Mouse (Mus musculus) embryonic facial prominence, embryonic 13.5 days (tissue): ENCODE results near the gene Uqcc2. TPM values are rescaled to one million over a fixed set of nuclear protein-coding genes. Genes with fewer than 3 reads are reported as not detected.

Experiments used
- ATAC-seq: fragments of 200-750 bp; cut with Nextera tagmentation; 2 replicates; pipeline ENCODE4 v1.8.0; 2017; ENCODE audit warnings: low read depth; ENCODE audit not compliant: insufficient number of reproducible peaks, insufficient read depth, low FRiP score, low TSS enrichment
- H3K27ac ChIP-seq: fragments of 300-500 bp; sonication (generic); 2 replicates; pipeline ENCODE4 v1.5.1; 2015; ENCODE audit warnings: moderate library complexity, mild to moderate bottlenecking, inconsistent platforms
- H3K27me3 ChIP-seq: fragments of 300-500 bp; sonication (generic); 2 replicates; pipeline ENCODE4 v1.6.1; 2015; ENCODE audit warnings: mild to moderate bottlenecking, inconsistent platforms
- H3K36me3 ChIP-seq: fragments of 300-500 bp; sonication (generic); 2 replicates; pipeline ENCODE4 v1.6.1; 2015; ENCODE audit warnings: mild to moderate bottlenecking, inconsistent platforms
- H3K4me1 ChIP-seq: fragments of 300-500 bp; sonication (generic); 2 replicates; pipeline ENCODE4 v1.6.1; 2015; ENCODE audit warnings: inconsistent platforms
- H3K4me2 ChIP-seq: fragments of 300-500 bp; sonication (generic); 2 replicates; pipeline ENCODE4 v1.6.1; 2015; ENCODE audit warnings: moderate library complexity, mild to moderate bottlenecking, inconsistent platforms
- H3K4me3 ChIP-seq: fragments of 300-500 bp; sonication (generic); 2 replicates; pipeline ENCODE4 v1.5.1; 2015; ENCODE audit warnings: mild to moderate bottlenecking, inconsistent platforms
- H3K9ac ChIP-seq: fragments of 300-500 bp; sonication (generic); 2 replicates; pipeline ENCODE4 v1.6.1; 2015; ENCODE audit warnings: mild to moderate bottlenecking, inconsistent platforms
- H3K9me3 ChIP-seq: fragments of 300-500 bp; sonication (generic); 2 replicates; pipeline ENCODE4 v1.6.1; 2016; ENCODE audit warnings: inconsistent platforms
- WGBS: fragments of 180-500 bp; shearing (Covaris S2); methylation state at CpG from one replicate; pipeline ENCODE4 v1.1.7; 2015; ENCODE audit warnings: mixed read lengths; 5-methylcytosine and 5-hydroxymethylcytosine counted together
- polyA plus RNA-seq: library from polyadenylated mRNA; unstranded; fragments of >200 nt; fragmentation: Nextera tagmentation; extraction: Ambion mirVana; gene quantifications from 2 replicates; pipeline ENCODE4 v1.2.1, GENCODE M21; 2015

Gene Uqcc2
- polyA plus RNA-seq, 1 experiment from 2014 or later, result 350 TPM

GRCm38 (mm10) chr17:27132238-27132637 is 1.5 kb downstream of the Uqcc2 start:
- Histone ChIP-seq H3K36me3 (peaks cover 18% of the 10 kb centered on the region), H3K4me3 (no peak overlapping the region), H3K9me3 (no peaks in the 10 kb centered on the region), H3K9ac (0 out of 2 replicates have a peak overlapping the region, but pooled peaks have one; percentile 21), H3K27me3 (no peaks in the 10 kb centered on the region), H3K4me1 (peaks cover 46% of the 10 kb centered on the region), H3K27ac (no peak overlapping the region), H3K4me2 (0 out of 2 replicates have a peak overlapping the region, but pooled peaks have one; percentile 62)
- no peak for ATAC-seq
- 88% methylated on average over 10 of the region's 10 CpGs for WGBS

GRCm38 (mm10) chr17:27131240-27131665 is 2.5 kb downstream of the Uqcc2 start:
- no peak overlapping the region for H3K27ac ChIP-seq
- H3K27me3 ChIP-seq, result no peaks in the 10 kb centered on the region
- peaks cover 46% of the 10 kb centered on the region for H3K4me1 ChIP-seq
- H3K4me2 ChIP-seq, result no peak overlapping the region
- whole genome bisulfite sequencing, result 87% methylated on average over 10 of the region's 10 CpGs
- H3K9ac ChIP-seq, result 0 out of 2 replicates have a peak overlapping the region, but pooled peaks have one; percentile 32
- H3K4me3 ChIP-seq, result no peak overlapping the region
- no peaks in the 10 kb centered on the region for H3K9me3 ChIP-seq
- no peak for ATAC-seq
- H3K36me3 ChIP-seq, result peaks cover 20% of the 10 kb centered on the region

- no peak overlapping the region; the same call in 1 of the 2 replicates for H3K4me3 ChIP-seq
- peaks cover 46% of the 10 kb centered on the region for H3K4me1 ChIP-seq
- H3K9ac ChIP-seq, result peak overlapping the region; percentile 22
- H3K27ac ChIP-seq, result no peak overlapping the region
- no peaks in the 10 kb centered on the region for H3K27me3 ChIP-seq
- H3K36me3 ChIP-seq, result peaks cover 29% of the 10 kb centered on the region
- 57% methylated on average over 9 of the region's 9 CpGs for WGBS
- H3K9me3 ChIP-seq, result no peaks in the 10 kb centered on the region
- H3K4me2 ChIP-seq, result no peak overlapping the region
- ATAC-seq, result no peak
Observed at GRCm38 (mm10) chr17:27130246-27130645, 3.5 kb downstream of the Uqcc2 start.

GRCm38 (mm10) chr17:27129819-27130218 is 3.9 kb downstream of the Uqcc2 start:
- Histone ChIP-seq H3K36me3 (peaks cover 33% of the 10 kb centered on the region), H3K9ac (peak overlapping the region; percentile 36; the same call in 1 of the 2 replicates), H3K4me2 (no peak overlapping the region), H3K4me3 (no peak overlapping the region), H3K4me1 (peaks cover 46% of the 10 kb centered on the region), H3K9me3 (no peaks in the 10 kb centered on the region), H3K27ac (no peak overlapping the region), H3K27me3 (no peaks in the 10 kb centered on the region)
- WGBS, result 92% methylated on average over 7 of the region's 7 CpGs
- ATAC-seq, result no peak

- H3K4me3 ChIP-seq, result no peak overlapping the region
- H3K4me1 ChIP-seq, result peaks cover 46% of the 10 kb centered on the region
- WGBS, result 85% methylated on average over 13 of the region's 13 CpGs
- ATAC-seq, result no peak
- no peak overlapping the region for H3K9ac ChIP-seq
- H3K9me3 ChIP-seq, result no peaks in the 10 kb centered on the region
- H3K27ac ChIP-seq, result no peak overlapping the region
- no peaks in the 10 kb centered on the region for H3K27me3 ChIP-seq
- H3K4me2 ChIP-seq, result no peak overlapping the region
- peaks cover 38% of the 10 kb centered on the region for H3K36me3 ChIP-seq
Observed at GRCm38 (mm10) chr17:27129291-27129690, 4.4 kb downstream of the Uqcc2 start.

GRCm38 (mm10) chr17:27128189-27128588 is 5.5 kb downstream of the Uqcc2 start:
- H3K9me3 ChIP-seq, result no peaks in the 10 kb centered on the region
- H3K4me1 ChIP-seq, result peaks cover 43% of the 10 kb centered on the region
- H3K4me2 ChIP-seq, result no peak overlapping the region
- H3K9ac ChIP-seq, result 0 out of 2 replicates have a peak overlapping the region, but pooled peaks have one; percentile 7
- H3K27me3 ChIP-seq, result no peaks in the 10 kb centered on the region
- 88% methylated on average over 5 of the region's 5 CpGs for WGBS
- H3K27ac ChIP-seq, result no peak overlapping the region
- peaks cover 49% of the 10 kb centered on the region for H3K36me3 ChIP-seq
- no peak for ATAC-seq
- no peak overlapping the region for H3K4me3 ChIP-seq

GRCm38 (mm10) chr17:27126974-27127373 is 6.7 kb downstream of the Uqcc2 start:
- Histone ChIP-seq H3K27me3 (no peaks in the 10 kb centered on the region), H3K4me2 (no peak overlapping the region), H3K9ac (0 out of 2 replicates have a peak overlapping the region, but pooled peaks have one; percentile 28), H3K36me3 (peaks cover 58% of the 10 kb centered on the region), H3K4me1 (peaks cover 31% of the 10 kb centered on the region), H3K9me3 (no peaks in the 10 kb centered on the region), H3K4me3 (no peak overlapping the region), H3K27ac (no peak overlapping the region)
- 85% methylated on average over 10 of the region's 10 CpGs for WGBS
- ATAC-seq, result no peak

- WGBS, result 87% methylated on average over 11 of the region's 11 CpGs
- H3K4me1 ChIP-seq, result peaks cover 27% of the 10 kb centered on the region
- no peaks in the 10 kb centered on the region for H3K27me3 ChIP-seq
- H3K27ac ChIP-seq, result no peak overlapping the region
- peaks cover 61% of the 10 kb centered on the region for H3K36me3 ChIP-seq
- no peaks in the 10 kb centered on the region for H3K9me3 ChIP-seq
- no peak overlapping the region for H3K4me2 ChIP-seq
- H3K4me3 ChIP-seq, result no peak overlapping the region
- ATAC-seq, result no peak
- no peak overlapping the region for H3K9ac ChIP-seq
Observed at GRCm38 (mm10) chr17:27125669-27126202, 8.0 kb downstream of the Uqcc2 start.

GRCm38 (mm10) chr17:27125185-27125584 is 8.5 kb downstream of the Uqcc2 start:
- H3K4me2 ChIP-seq, result no peak overlapping the region
- peaks cover 27% of the 10 kb centered on the region for H3K4me1 ChIP-seq
- no peaks in the 10 kb centered on the region for H3K9me3 ChIP-seq
- no peak overlapping the region for H3K27ac ChIP-seq
- ATAC-seq, result no peak
- no peak overlapping the region for H3K9ac ChIP-seq
- no peaks in the 10 kb centered on the region for H3K27me3 ChIP-seq
- 34% methylated on average over 12 of the region's 12 CpGs for WGBS
- no peak overlapping the region for H3K4me3 ChIP-seq
- peaks cover 61% of the 10 kb centered on the region for H3K36me3 ChIP-seq

GRCm38 (mm10) chr17:27123813-27124375 is 9.8 kb downstream of the Uqcc2 start:
- Histone ChIP-seq H3K9me3 (no peaks in the 10 kb centered on the region), H3K9ac (0 out of 2 replicates have a peak overlapping the region, but pooled peaks have one; percentile 27), H3K27ac (no peak overlapping the region), H3K4me1 (peaks cover 23% of the 10 kb centered on the region), H3K4me2 (no peak overlapping the region), H3K27me3 (no peaks in the 10 kb centered on the region), H3K4me3 (no peak overlapping the region), H3K36me3 (peaks cover 67% of the 10 kb centered on the region)
- no peak for ATAC-seq
- 90% methylated on average over 7 of the region's 7 CpGs for WGBS

- Histone ChIP-seq H3K4me2 (no peak overlapping the region), H3K27ac (no peak overlapping the region), H3K36me3 (peaks cover 65% of the 10 kb centered on the region), H3K4me1 (peaks cover 18% of the 10 kb centered on the region), H3K27me3 (no peaks in the 10 kb centered on the region), H3K9ac (no peak overlapping the region), H3K9me3 (no peaks in the 10 kb centered on the region), H3K4me3 (no peak overlapping the region)
- 96% methylated on average over 2 of the region's 2 CpGs for WGBS
- ATAC-seq, result no peak
Observed at GRCm38 (mm10) chr17:27123103-27123502, 10.6 kb downstream of the Uqcc2 start.

GRCm38 (mm10) chr17:27122701-27123100 is 11.0 kb downstream of the Uqcc2 start:
- H3K27ac ChIP-seq, result no peak overlapping the region
- H3K9ac ChIP-seq, result no peak overlapping the region
- H3K4me1 ChIP-seq, result peaks cover 18% of the 10 kb centered on the region
- H3K9me3 ChIP-seq, result no peaks in the 10 kb centered on the region
- H3K4me3 ChIP-seq, result no peak overlapping the region
- no peak for ATAC-seq
- H3K27me3 ChIP-seq, result no peaks in the 10 kb centered on the region
- H3K4me2 ChIP-seq, result no peak overlapping the region
- 84% methylated on average over 11 of the region's 11 CpGs for WGBS
- H3K36me3 ChIP-seq, result peaks cover 69% of the 10 kb centered on the region
